Mouse (Mus musculus) T-cell, adult 66 days (primary cell): ENCODE data around the gene Paox. TPM values are rescaled to one million over a fixed set of nuclear protein-coding genes. Genes with fewer than 3 reads are reported as not detected.

Experiments
- total RNA-seq, 2 experiments: library from RNA; stranded (reverse); gene quantifications; 3 replicates in 1 of 2; 4 replicates in 1 of 2; pipeline ENCODE4 v1.2.4; 2023

The Paox gene
- total RNA-seq = 1 to 10 TPM; 5.7 to 6.3 TPM

GRCm38 (mm10) chr7:140115583-140116328 is at the start of gene Paox:
Paox (plus strand) TSS chr7:140115799.

GRCm38 (mm10) chr7:140082242-140082678 is 33.3 kb upstream of the Paox start, which contains the start of gene Caly:
Caly (minus strand) TSS chr7:140082548.

GRCm38 (mm10) chr7:140092924-140093528 is 22.6 kb upstream of the Paox start, which contains the start of gene Prap1:
Prap1 (plus strand) TSS chr7:140093395.

GRCm38 (mm10) chr7:140101993-140102860 is 13.4 kb upstream of the Paox start, which contains the start of gene Fuom:
Fuom (minus strand) TSS chr7:140102441.

GRCm38 (mm10) chr7:140116329-140117054 is 893 bp downstream of the Paox start, which contains the start of gene Echs1:
Echs1 (minus strand) TSS chr7:140116476.

GRCm38 (mm10) chr7:140137135-140138020 is 21.8 kb downstream of the Paox start, which contains the start of gene Mtg1:
Mtg1 (plus strand) TSS chr7:140137564.

GRCm38 (mm10) chr7:140154218-140154927 is 38.8 kb downstream of the Paox start, which contains the start of gene Sprn:
Sprn (minus strand) TSS chr7:140154877.

GRCm38 (mm10) chr7:140164664-140165063 is 49.1 kb downstream of the Paox start, which contains the start of gene Olfr522:
Olfr522 (minus strand) TSS chr7:140164764.

GRCm38 (mm10) chr7:140172936-140173335 is 57.3 kb downstream of the Paox start, which contains the start of gene Olfr523:
Olfr523 (plus strand) TSS chr7:140173217.

Other genes with a start within 250 kb of the Paox start
- not detected for gene Kndc1, start 221.1 kb upstream of the Paox start, total RNA-seq
- 1 to 10 TPM; 1.2 to 1.6 TPM for gene Utf1, start 172.0 kb upstream of the Paox start, total RNA-seq
- not detected for gene 6430531B16Rik, start 137.0 kb upstream of the Paox start, total RNA-seq
- 1 to 10 TPM; 5.3 to 6.2 TPM for gene Adam8, start 123.2 kb upstream of the Paox start, total RNA-seq
- 10 to 100 TPM; 34.5 to 36.2 TPM for gene Zfp511, start 79.4 kb upstream of the Paox start, total RNA-seq
- gene Tubgcp2, start 79.1 kb upstream of the Paox start, total RNA-seq = 10 to 100 TPM; 35.2 to 37.0 TPM
- not detected for gene Msx3, start 66.7 kb upstream of the Paox start, total RNA-seq
- gene Caly, start 33.3 kb upstream of the Paox start, total RNA-seq = not detected
- not detected for gene Prap1, start 22.4 kb upstream of the Paox start, total RNA-seq
- 10 to 100 TPM; 10.8 to 11.7 TPM for gene Fuom, start 13.4 kb upstream of the Paox start, total RNA-seq
- 10 to 100 TPM; 33.6 to 34.2 TPM for gene Echs1, start 677 bp downstream of the Paox start, total RNA-seq
- gene Mtg1, start 21.8 kb downstream of the Paox start, total RNA-seq = 10 to 100 TPM; 17.5 to 26.8 TPM
- not detected for gene Sprn, start 39.1 kb downstream of the Paox start, total RNA-seq
- gene Olfr522, start 49.0 kb downstream of the Paox start, total RNA-seq = not detected
- gene Olfr523, start 57.4 kb downstream of the Paox start, total RNA-seq = not detected
- not detected for gene Olfr524, start 90.2 kb downstream of the Paox start, total RNA-seq
- gene Cd163l1, start 102.5 kb downstream of the Paox start, total RNA-seq = 1 to 10 TPM in 1 of 2 experiments, under 1 TPM in 1; 0.86 to 2.6 TPM
- 1 to 10 TPM; 3.6 to 4.5 TPM for gene 5830411N06Rik, start 131.5 kb downstream of the Paox start, total RNA-seq
- not detected for gene Olfr525, start 205.1 kb downstream of the Paox start, total RNA-seq
- not detected for gene Olfr527, start 218.2 kb downstream of the Paox start, total RNA-seq
- gene Olfr60, start 245.9 kb downstream of the Paox start, total RNA-seq = not detected